Mouse (Mus musculus) G1E (cell line): Measurements from ENCODE around the gene Dscam.

Experiments used
- CTCF ChIP-seq: IDR thresholded peaks from 2 replicates; pipeline ENCODE4 v1.5.1; 2012; ENCODE audit warnings: low read depth, low read length, inconsistent platforms, mixed read lengths
- GATA1 ChIP-seq: IDR thresholded peaks from 2 replicates; pipeline ENCODE4 v1.6.1; 2012; ENCODE audit warnings: borderline replicate concordance, low read length, inconsistent platforms, mixed read lengths
- POLR2AphosphoS5 ChIP-seq: IDR thresholded peaks from 2 replicates; pipeline ENCODE4 v1.6.1; 2012; ENCODE audit warnings: low read depth, low read length, inconsistent platforms; ENCODE audit not compliant: insufficient replicate concordance
- TAL1 ChIP-seq: conservative IDR thresholded peaks from 2 replicates; pipeline ENCODE4 v1.6.1; 2012; ENCODE audit warnings: low read depth, low read length, inconsistent platforms, mixed read lengths

GRCm38 (mm10) chr16:96602206-96602605 is 568.3 kb downstream of the Dscam start:
- TF ChIP-seq CTCF (no peak), TAL1 (no peak), GATA1 (no peak), POLR2AphosphoS5 (no peak)
